Mouse (Mus musculus) cerebellum, adult 2 months (tissue): ENCODE results near the gene Ldoc1. TPM values are rescaled to one million over a fixed set of nuclear protein-coding genes. Genes with fewer than 3 reads are reported as not detected.

Source experiments
- DNase-seq, 2 experiments: peaks; one replicate each; pipeline ENCODE4 v3.0.0; 2021
- H3K27ac ChIP-seq: fragments of 200-500 bp; 2 replicates; pipeline ENCODE4 v1.5.1; 2012; ENCODE audit warnings: low read length, control low read depth, inconsistent platforms; ENCODE audit not compliant: insufficient read depth
- H3K27me3 ChIP-seq: fragments of 200-500 bp; 2 replicates; pipeline ENCODE4 v1.6.1; 2012; ENCODE audit warnings: inconsistent platforms, mild to moderate bottlenecking, low read length, moderate library complexity; ENCODE audit not compliant: control insufficient read depth, insufficient read depth
- H3K4me1 ChIP-seq: fragments of 200-500 bp; 2 replicates; pipeline ENCODE4 v1.6.1; 2011; ENCODE audit warnings: low read length; ENCODE audit not compliant: control insufficient read depth, insufficient read depth
- H3K4me3 ChIP-seq: fragments of 200-500 bp; replicated peaks from 2 replicates; pipeline ENCODE3; 2011; ENCODE audit warnings: mild to moderate bottlenecking, low read depth, low read length, control low read depth; ENCODE audit not compliant: insufficient read depth
- CTCF ChIP-seq: fragments of 200-500 bp; IDR thresholded peaks from 2 replicates; pipeline ENCODE4 v1.5.1; 2011; ENCODE audit warnings: low read depth, mild to moderate bottlenecking, control low read depth, low read length, moderate library complexity, borderline replicate concordance; ENCODE audit not compliant: insufficient read depth
- POLR2A ChIP-seq: fragments of 200-500 bp; IDR thresholded peaks from 2 replicates; pipeline ENCODE4 v1.6.1; 2011; ENCODE audit warnings: low read length, control low read depth, borderline replicate concordance; ENCODE audit not compliant: insufficient read depth
- WGBS: fragments of 180-500 bp; shearing (Covaris S2); methylation state at CpG from one replicate; pipeline ENCODE4 v1.1.7; 2018; 5-methylcytosine and 5-hydroxymethylcytosine counted together
- polyA plus RNA-seq: library from polyadenylated mRNA; depleted of rRNA; stranded (reverse); fragments of >200 nt; gene quantifications from 2 replicates; pipeline ENCODE4 v1.2.3, GENCODE M21; 2012; rRNA removed

Gene Ldoc1
- 20.8 and 30.4 TPM in 2 replicates for polyA plus RNA-seq

- Histone ChIP-seq H3K27me3 (no peaks in the 10 kb centered on the region), H3K4me1 (no peaks in the 10 kb centered on the region), H3K4me3 (peak within 1 kb of the TSS; percentile 54), H3K27ac (no peak within 1 kb of the TSS; the same call in 1 of the 2 replicates)
- peak; percentile 67 to 70 for DNase-seq
- TF ChIP-seq POLR2A (peak; percentile 33; the same call in 1 of the 2 replicates), CTCF (no peak)
- WGBS: 32% methylated on average over 33 of the region's 34 CpGs
Measured at GRCm38 (mm10) chrX:61709302-61710033, at the start of gene Ldoc1. Gene Ldoc1, plus strand, starts transcription at chrX:61709497.

GRCm38 (mm10) chrX:61710131-61710530 lies 834 bp downstream of the Ldoc1 start:
- peak; percentile 39 to 68 for DNase-seq
- WGBS: 47% methylated on average over 7 of the region's 7 CpGs

GRCm38 (mm10) chrX:61722281-61723028 lies 13.2 kb downstream of the Ldoc1 start:
- TF ChIP-seq POLR2A: no peak
- no peak for TF ChIP-seq CTCF
- Histone ChIP-seq H3K27ac (peak overlapping the region; percentile 88), H3K27me3 (no peaks in the 10 kb centered on the region), H3K4me3 (no peak overlapping the region), H3K4me1 (peaks cover 13% of the 10 kb centered on the region; the same call in 1 of the 2 replicates)
- DNase-seq: peak; percentile 47 to 82
- WGBS: 8% methylated on average over 12 of the region's 12 CpGs

More at GRCm38 (mm10) chrX:61710131-61710530, 834 bp downstream of the Ldoc1 start:
- peak overlapping the region; percentile 54 for H3K4me3 ChIP-seq
- H3K27me3 ChIP-seq: no peaks in the 10 kb centered on the region
- no peaks in the 10 kb centered on the region for H3K4me1 ChIP-seq
- no peak overlapping the region for H3K27ac ChIP-seq
- TF ChIP-seq CTCF: no peak

GRCm38 (mm10) chrX:61723029-61723980 lies 14.0 kb downstream of the Ldoc1 start:
- Histone ChIP-seq H3K4me1 (peaks cover 13% of the 10 kb centered on the region; the same call in 1 of the 2 replicates), H3K27ac (peak overlapping the region; percentile 88), H3K27me3 (no peaks in the 10 kb centered on the region), H3K4me3 (no peak overlapping the region)
- peak; percentile 35 to 75 for DNase-seq
- TF ChIP-seq CTCF: no peak
- no peak for TF ChIP-seq POLR2A
- WGBS: 26% methylated on average over 9 of the region's 9 CpGs

- WGBS: 31% methylated on average over 2 of the region's 2 CpGs
Measured at GRCm38 (mm10) chrX:61727516-61728310, 18.4 kb downstream of the Ldoc1 start.

More at GRCm38 (mm10) chrX:61727516-61728310, 18.4 kb downstream of the Ldoc1 start:
- TF ChIP-seq CTCF: no peak
- no peak for TF ChIP-seq POLR2A
- DNase-seq: no peak
- H3K4me3 ChIP-seq: no peak overlapping the region
- peaks cover 8% of the 10 kb centered on the region; the same call in 1 of the 2 replicates for H3K4me1 ChIP-seq
- H3K27ac ChIP-seq: no peak overlapping the region
- no peaks in the 10 kb centered on the region for H3K27me3 ChIP-seq
